Mouse (Mus musculus) macrophage (primary cell): ENCODE measurements around the gene Porcn. TPM values are rescaled to one million over a fixed set of nuclear protein-coding genes. Genes with fewer than 3 reads are reported as not detected.

ENCODE experiments used
- H3K27ac ChIP-seq: fragments of 350-480 bp; formaldehyde crosslinking; 2 replicates; pipeline ENCODE4 v1.9.0; 2021
- H3K36me3 ChIP-seq: fragments of 350-480 bp; formaldehyde crosslinking; 2 replicates; pipeline ENCODE4 v1.9.0; 2021; ENCODE audit errors: inconsistent target
- H3K4me3 ChIP-seq: fragments of 350-480 bp; formaldehyde crosslinking; 2 replicates; pipeline ENCODE4 v1.9.0; 2021; ENCODE audit errors: inconsistent target
- H3K79me2 ChIP-seq: fragments of 350-480 bp; formaldehyde crosslinking; 2 replicates; pipeline ENCODE4 v1.9.0; 2021; ENCODE audit errors: inconsistent target
- whole genome bisulfite sequencing: methylation state at CpG from one replicate; pipeline ENCODE4 v1.1.7; 2026; ENCODE audit warnings: inconsistent platforms; ENCODE audit not compliant: missing documents; 5-methylcytosine and 5-hydroxymethylcytosine counted together
- polyA plus RNA-seq: library from polyadenylated mRNA; stranded (reverse); fragments of 250-400 nt; gene quantifications from 3 replicates; pipeline ENCODE4 v1.2.4, GENCODE M21; 2018; ENCODE audit warnings: inconsistent platforms

Gene Porcn
- polyA plus RNA-seq, 1 experiment from 2014 or later = 0.98 TPM

DNA sequence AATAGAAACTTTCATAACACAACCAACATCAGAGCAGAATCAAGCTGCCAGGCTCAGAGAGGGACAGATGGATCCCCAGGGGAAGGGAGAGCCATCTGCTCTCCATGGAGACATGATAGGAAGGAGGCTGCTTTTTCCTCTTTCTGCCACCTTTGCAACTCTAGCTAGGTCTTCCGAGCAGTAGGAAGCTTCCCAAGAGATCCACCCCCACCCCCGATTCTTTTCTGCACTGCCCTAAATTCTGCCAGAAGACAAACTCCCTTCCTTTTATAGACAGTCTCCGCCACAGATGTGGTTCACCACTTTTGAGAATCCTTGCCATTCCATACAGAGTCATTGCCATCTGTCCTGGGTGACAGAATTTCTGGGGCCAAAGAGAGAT lies 16.0 kb upstream of the Porcn start:
- no peaks in the 10 kb centered on the region for H3K79me2 ChIP-seq
- no peak overlapping the region for H3K4me3 ChIP-seq
- H3K36me3 ChIP-seq = no peaks in the 10 kb centered on the region
- WGBS = 85% methylated on average over 3 of the region's 3 CpGs
- no peak overlapping the region for H3K27ac ChIP-seq

DNA sequence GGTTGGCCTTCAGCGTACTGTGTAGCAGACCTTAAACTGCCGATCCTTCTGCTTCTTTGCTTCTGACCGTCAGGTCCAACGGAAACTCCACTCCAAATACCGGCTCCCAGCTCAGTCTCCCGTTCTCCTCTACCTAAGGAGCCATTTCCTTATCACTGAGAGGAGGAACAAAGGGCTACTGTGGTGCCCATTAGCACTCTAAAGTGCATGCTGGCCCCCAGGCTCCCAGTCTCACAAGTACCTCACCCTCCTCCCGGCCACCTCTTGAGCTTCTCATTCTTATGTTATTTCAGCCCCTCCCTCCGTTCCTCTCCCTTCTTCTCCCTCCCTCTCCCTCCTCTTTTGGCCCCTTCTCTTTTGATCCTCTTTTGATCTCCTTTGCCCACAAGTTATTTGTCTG lies 13.3 kb upstream of the Porcn start:
- H3K36me3 ChIP-seq = no peaks in the 10 kb centered on the region
- no peaks in the 10 kb centered on the region for H3K79me2 ChIP-seq
- no peak overlapping the region for H3K27ac ChIP-seq
- no peak overlapping the region for H3K4me3 ChIP-seq
- WGBS = 86% methylated on average over 8 of the region's 8 CpGs

DNA sequence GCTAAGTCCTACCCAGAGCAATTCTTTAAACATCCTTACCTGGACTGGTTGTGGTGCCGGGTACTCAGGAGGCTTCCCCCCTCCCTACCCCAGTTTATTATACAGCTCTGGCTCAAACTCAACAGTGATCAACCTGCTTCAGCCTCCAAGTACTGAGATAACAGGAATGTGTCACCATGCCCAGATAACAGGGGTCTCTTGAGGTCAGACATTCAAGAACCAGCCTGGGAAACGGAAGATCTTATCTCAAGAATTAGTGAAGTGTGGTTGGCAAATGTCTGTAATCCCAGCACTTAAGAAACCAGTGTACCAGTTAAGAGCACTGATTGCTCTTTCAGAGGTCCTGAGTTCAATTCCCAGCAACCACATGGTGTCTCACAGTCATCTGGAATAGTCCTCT lies 11.8 kb upstream of the Porcn start:
- H3K27ac ChIP-seq = no peak overlapping the region
- H3K36me3 ChIP-seq = no peaks in the 10 kb centered on the region
- no peaks in the 10 kb centered on the region for H3K79me2 ChIP-seq
- WGBS = 92% methylated on average over 2 of the region's 2 CpGs
- no peak overlapping the region for H3K4me3 ChIP-seq

DNA sequence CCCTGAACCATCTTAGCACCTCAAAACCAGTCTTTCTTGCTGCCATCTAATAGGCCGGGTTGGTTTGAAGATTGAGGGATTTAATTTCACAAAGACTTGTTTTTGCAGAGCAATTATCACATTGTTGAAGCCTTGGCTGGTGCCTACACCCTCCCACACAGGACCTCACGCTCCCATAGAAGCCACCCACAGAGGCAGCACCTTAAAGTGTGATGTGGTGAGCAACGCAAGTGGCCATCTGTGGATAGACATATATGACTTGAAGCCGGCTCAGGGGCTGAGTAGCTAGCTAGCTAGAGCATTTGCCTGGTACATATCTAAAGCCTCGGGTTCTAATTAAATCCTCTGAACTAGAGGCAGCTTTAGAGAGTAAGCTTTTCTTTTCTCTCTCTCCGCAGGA lies 11.1 kb upstream of the Porcn start:
- H3K36me3 ChIP-seq = no peaks in the 10 kb centered on the region
- 87% methylated on average over 6 of the region's 6 CpGs for WGBS
- no peak overlapping the region for H3K27ac ChIP-seq
- no peak overlapping the region for H3K4me3 ChIP-seq
- no peaks in the 10 kb centered on the region for H3K79me2 ChIP-seq

DNA sequence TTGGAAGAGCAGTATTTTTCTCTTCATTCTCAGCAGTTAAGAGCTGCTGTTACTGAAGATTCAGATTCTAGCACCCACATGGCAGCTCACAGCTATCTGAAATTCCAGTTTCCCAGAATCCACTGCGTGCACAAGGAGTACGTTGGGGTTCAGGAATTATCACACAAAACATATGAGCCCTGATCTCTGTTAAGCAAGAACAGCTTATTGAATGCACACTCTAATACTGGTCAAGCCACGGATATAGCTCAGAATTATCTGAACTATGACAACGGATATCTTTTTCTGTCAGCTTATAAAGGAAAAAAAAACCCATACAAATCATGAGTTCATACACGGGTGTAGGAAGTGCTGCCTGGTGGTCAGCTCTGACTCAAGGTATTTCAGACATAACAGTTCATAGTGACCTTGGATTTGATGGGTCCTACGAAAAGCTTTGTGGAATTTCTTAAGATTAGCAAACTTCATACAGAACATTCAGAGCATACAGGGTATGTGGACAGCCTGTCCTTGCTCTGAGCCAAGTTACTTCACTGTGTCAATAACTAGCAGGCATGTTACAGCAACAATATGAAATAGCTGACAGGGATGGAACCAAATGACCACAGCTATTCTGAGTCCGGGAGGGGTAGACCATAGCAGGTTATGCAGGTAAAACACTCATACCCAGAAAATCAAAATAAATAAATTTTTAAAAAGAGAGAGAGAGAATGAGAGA lies 5.3 kb upstream of the Porcn start:
- Histone ChIP-seq H3K4me3 (no peak overlapping the region), H3K79me2 (no peaks in the 10 kb centered on the region), H3K36me3 (no peaks in the 10 kb centered on the region), H3K27ac (no peak overlapping the region)
- 77% methylated on average over 7 of the region's 7 CpGs for WGBS

DNA sequence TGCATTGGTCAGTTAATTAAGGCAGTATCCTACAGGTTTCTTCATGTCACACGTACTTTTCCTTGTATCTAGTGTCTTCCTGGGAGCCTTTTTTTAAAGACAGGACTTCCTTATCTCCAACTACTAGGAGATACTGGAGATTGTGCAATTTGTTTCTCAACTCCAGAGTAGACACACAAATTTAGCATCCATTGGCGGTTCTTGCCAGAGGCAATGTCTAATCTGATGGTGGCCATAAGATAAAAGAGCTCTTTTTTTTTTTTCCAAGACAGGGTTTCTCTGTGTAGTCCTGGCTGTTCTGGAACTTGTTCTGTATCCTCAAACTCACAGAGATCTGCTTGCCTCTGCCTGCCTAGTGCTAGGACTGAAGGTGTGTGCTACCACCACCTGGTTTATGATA lies 3.4 kb upstream of the Porcn start:
- no peak overlapping the region for H3K27ac ChIP-seq
- no peaks in the 10 kb centered on the region for H3K79me2 ChIP-seq
- no peak overlapping the region for H3K4me3 ChIP-seq
- 59% methylated on average over 2 of the region's 2 CpGs for WGBS
- no peaks in the 10 kb centered on the region for H3K36me3 ChIP-seq

DNA sequence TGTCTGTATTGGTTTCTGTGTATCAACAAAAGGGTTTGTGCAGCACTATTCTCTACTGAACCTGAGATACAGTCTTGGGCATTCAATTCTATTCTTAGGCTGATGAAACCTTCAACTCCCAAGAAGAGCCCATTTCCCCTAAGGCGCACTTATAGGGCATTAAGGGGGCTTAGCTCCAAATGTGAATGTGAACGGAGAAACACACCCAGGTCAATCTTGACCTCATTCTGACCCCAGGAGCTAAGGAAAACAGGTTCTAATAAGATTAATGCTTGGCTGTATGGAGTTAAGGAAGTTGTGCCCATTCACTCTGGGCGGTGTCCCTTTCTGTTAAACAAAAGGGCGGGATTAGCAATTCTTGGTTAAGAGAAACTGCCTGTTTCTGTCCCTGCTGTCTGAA lies 899 bp upstream of the Porcn start:
- Histone ChIP-seq H3K36me3 (no peaks in the 10 kb centered on the region), H3K4me3 (no peak overlapping the region), H3K79me2 (no peaks in the 10 kb centered on the region), H3K27ac (no peak overlapping the region)
- 52% methylated on average over 4 of the region's 4 CpGs for WGBS

DNA sequence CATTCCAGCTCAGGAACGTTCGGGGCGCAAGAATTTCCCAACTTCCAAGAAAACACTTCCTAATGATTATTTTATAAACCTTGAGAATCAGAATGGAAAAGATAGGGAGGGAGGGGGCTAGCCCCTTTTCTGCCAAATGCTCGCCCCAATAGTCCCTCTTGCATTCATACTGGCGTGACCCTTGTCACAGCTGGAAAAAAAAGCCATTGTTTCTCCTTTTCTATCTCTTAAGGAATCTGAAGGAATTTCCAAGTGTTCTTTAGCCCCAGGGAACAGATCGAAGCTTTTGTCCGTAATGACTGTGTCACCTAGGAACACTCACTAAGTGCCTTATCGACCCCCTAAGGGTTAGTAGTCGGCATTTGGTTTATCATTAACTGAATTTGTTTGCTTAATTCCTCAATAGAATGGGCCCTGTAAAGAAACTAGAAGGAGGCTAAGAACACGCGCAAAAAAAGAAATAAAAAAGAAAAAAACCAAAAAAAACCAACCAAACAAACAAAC lies 421 bp upstream of the Porcn start:
- WGBS = 33% methylated on average over 7 of the region's 11 CpGs
- no peaks in the 10 kb centered on the region for H3K79me2 ChIP-seq

DNA sequence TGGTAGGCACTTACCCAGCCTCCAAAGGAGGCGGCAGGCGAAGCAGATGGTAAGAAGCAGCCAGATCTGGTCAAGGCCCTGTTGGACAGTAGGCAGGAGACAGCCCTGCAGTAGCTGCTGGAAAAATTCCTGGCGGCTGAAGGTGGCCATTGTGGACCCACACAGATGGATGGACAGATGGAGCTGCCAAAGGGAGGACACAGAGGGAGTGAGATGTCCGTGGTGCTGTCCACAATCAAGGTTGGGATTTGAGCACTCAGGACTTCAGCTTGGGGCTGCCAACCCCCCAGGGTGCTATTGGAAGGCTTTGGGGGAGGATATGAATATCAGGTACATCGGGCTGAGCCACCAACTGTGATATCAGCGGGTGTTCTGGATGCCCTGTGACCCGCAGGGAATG lies 774 bp downstream of the Porcn start:
- Histone ChIP-seq H3K4me3 (no peak overlapping the region), H3K27ac (no peak overlapping the region), H3K36me3 (no peaks in the 10 kb centered on the region), H3K79me2 (no peaks in the 10 kb centered on the region)
- WGBS = 56% methylated on average over 5 of the region's 7 CpGs

More for the DNA sequence above, 421 bp upstream of the Porcn start:
- Histone ChIP-seq H3K36me3 (no peaks in the 10 kb centered on the region), H3K27ac (no peak overlapping the region), H3K4me3 (peak overlapping the region; percentile 27)

DNA sequence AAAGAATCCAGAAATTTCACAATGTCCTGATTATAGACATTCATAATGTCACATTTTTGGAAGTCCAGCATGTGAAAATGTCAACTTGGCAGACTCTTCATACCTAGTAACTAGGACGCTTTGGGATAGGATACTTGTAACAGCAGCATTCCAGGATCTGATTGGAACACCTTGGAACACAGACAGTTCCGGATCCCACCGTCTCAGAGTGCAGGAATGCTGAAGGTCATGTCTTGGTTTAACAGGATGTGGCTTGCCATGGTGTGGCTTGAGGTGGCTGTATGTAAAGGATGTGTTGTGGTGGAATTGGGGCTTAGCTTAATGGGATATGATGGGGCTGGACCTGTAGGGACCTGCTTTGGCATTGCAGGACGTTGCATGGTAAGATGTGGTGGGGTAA lies 1.2 kb downstream of the Porcn start:
- Histone ChIP-seq H3K27ac (no peak overlapping the region), H3K4me3 (no peak overlapping the region), H3K36me3 (no peaks in the 10 kb centered on the region), H3K79me2 (no peaks in the 10 kb centered on the region)
- 76% methylated on average over 4 of the region's 4 CpGs for WGBS

DNA sequence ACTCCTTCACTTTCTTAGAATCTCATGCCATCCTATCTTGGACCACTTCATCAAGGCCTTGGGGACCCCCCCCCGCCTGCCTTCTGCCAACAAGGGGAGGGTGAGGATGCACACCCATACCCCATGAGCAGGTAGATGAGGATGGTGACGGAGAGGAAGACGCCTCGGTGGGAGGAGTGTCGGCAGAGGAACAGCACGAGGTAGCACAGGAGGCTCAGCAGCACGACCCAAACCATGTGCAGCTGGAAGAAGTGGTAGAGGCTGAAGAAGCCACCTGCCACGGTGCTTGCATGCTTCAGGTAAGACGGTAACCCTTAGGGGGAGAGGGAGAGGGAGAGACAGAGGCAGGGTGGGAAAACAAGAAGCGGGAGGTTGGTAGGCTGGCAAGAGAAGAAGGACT lies 2.2 kb downstream of the Porcn start:
- 82% methylated on average over 6 of the region's 10 CpGs for WGBS
- Histone ChIP-seq H3K4me3 (no peak overlapping the region), H3K36me3 (no peaks in the 10 kb centered on the region), H3K27ac (no peak overlapping the region), H3K79me2 (no peaks in the 10 kb centered on the region)

DNA sequence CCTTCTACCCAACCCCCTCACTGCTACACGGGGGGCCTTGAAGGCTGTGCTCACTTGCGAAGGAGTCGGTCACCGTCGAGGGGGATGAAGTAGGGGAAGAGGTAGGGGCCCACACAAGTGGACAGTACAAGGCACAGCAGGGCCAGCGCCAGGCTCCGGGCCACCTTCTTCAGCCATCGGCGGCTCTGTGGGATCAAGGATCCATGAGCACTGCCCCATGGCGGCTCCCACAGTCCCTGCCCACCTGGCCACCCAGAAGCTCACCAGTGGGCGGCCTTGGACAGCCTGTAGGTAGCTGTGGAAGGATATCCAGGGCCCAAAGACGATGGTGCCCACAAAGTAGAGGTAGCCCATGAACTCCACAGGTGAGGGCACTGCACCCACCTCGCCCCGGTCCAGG lies 3.2 kb downstream of the Porcn start:
- WGBS = 88% methylated on average over 11 of the region's 14 CpGs
- no peaks in the 10 kb centered on the region for H3K36me3 ChIP-seq
- no peak overlapping the region for H3K27ac ChIP-seq
- H3K79me2 ChIP-seq = no peaks in the 10 kb centered on the region
- no peak overlapping the region for H3K4me3 ChIP-seq

DNA sequence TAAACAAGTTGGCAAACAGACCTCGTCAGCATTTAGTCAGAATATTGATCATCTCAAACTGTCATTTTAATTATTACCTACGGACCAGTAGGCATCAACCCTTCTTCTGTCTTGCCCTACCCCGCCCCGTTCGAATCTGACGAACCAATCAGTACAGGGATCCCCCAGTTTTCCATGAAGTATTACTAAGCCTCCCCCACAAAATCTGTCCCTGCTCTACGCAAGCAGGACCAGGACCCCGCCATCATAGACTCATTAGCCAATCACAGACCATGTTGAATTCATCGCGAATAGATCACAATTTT lies 13.0 kb downstream of the Porcn start, which contains the start of gene Ebp:
Ebp (minus strand) TSS at position 94 of the 305 bp plus-strand sequence.
- no peaks in the 10 kb centered on the region for H3K36me3 ChIP-seq
- 32% methylated on average over 10 of the region's 10 CpGs for WGBS
- H3K79me2 ChIP-seq = peaks cover 24% of the 10 kb centered on the region
- peak within 1 kb of the TSS; percentile 62 for H3K27ac ChIP-seq
- peak within 1 kb of the TSS; percentile 75 for H3K4me3 ChIP-seq

DNA sequence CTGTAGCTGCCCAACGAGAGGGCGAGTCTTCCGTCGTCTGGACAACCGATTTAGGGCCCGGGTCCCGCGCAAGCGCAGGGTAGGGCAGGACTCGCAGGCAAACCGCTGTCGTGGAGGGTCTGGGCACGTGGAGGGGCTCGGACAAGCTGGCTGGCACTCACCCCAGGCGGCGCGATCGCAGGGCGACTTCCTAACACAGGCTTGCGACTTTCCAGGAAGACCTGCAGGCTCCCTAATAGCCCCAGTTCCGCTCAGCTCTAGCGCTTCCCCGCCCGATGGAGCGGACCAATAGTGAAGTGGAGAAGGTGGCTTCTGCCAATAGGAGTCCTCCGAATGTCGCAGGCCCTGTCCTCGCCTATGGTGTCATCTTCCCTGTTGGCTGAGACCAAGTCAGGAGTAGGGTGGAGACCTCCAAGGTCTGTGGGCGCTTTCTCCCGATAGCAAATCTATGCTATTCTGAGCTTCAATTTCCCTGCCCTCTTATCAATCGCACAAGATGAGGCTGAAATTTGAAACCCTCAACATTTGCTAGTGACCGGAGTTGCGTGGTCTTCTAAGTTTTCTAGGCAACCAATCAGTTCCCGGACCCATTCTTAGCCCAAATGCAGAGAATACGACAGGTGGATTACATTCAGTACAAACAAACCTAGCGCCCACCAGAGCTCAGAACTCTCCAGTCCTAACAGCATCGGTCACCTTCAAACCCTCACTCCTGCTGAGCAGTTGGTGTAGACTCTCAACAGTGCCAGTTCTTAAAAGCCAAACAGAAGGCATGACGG lies 13.5 kb downstream of the Porcn start:
- Histone ChIP-seq H3K27ac (peak overlapping the region; percentile 62), H3K4me3 (peak overlapping the region; percentile 75), H3K79me2 (peaks cover 24% of the 10 kb centered on the region), H3K36me3 (no peaks in the 10 kb centered on the region)
- WGBS = 17% methylated on average over 38 of the region's 38 CpGs

DNA sequence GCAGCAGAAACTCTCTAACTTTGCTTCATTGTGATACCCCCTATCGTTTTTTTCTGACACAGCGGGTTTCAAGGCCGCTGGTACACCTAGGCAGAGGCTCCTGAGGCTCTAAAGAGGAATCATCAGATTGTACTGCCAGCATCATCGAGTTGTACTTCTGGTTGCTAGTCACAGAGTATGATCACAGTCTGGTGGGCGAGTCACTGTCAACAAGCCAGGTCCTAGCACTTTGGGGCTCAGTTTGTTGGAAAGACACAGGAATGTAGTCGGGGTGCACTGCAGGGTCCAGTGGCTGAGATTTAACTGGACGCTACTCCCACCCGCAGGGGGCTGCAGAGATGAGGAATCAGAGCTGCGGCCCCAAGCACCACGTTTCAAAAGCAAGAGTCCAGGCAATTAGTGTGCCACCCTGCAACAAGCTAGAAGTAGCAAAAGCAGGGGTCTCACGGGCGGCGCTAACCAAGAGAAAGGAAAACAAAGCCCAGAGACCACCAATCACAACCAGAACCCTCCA lies 14.1 kb downstream of the Porcn start:
- 22% methylated on average over 11 of the region's 13 CpGs for WGBS
- H3K4me3 ChIP-seq = peak overlapping the region; percentile 75
- H3K36me3 ChIP-seq = no peaks in the 10 kb centered on the region
- peak overlapping the region; percentile 62 for H3K27ac ChIP-seq
- H3K79me2 ChIP-seq = peaks cover 24% of the 10 kb centered on the region
